Mouse (Mus musculus) intestine, embryonic 16.5 days (tissue): ENCODE results near the gene Klhl33. TPM values are rescaled to one million over a fixed set of nuclear protein-coding genes. Genes with fewer than 3 reads are reported as not detected.
A peak's percentile ranks its signal among the peaks of the same experiment; 100 is the strongest.
"Not testable (repeated sequence)": the region's sequence is repeated elsewhere in the genome, so short reads cannot be mapped to it uniquely, and the experiment has no call there.

ENCODE experiments used
- ATAC-seq: fragments of 200-750 bp; cut with Nextera tagmentation; 2 replicates; pipeline ENCODE4 v1.8.0; 2017; ENCODE audit warnings: moderate TSS enrichment, moderate library complexity
- H3K27ac ChIP-seq: fragments of 300-500 bp; sonication (generic); 2 replicates; pipeline ENCODE4 v1.5.1; 2014; ENCODE audit warnings: mild to moderate bottlenecking, low read length
- H3K27me3 ChIP-seq: fragments of 300-500 bp; sonication (generic); replicated peaks from 2 replicates; pipeline ENCODE4 v1.6.1; 2014; ENCODE audit warnings: low read length, control low read depth, mixed read lengths; ENCODE audit not compliant: control insufficient read depth, insufficient read depth
- H3K36me3 ChIP-seq: fragments of 300-500 bp; sonication (generic); 2 replicates; pipeline ENCODE4 v1.6.1; 2014; ENCODE audit warnings: low read length, control low read depth; ENCODE audit not compliant: control insufficient read depth, insufficient read depth
- H3K4me1 ChIP-seq: fragments of 300-500 bp; sonication (generic); 2 replicates; pipeline ENCODE4 v1.6.1; 2014; ENCODE audit warnings: low read length, control low read depth, mixed read lengths; ENCODE audit not compliant: control insufficient read depth, insufficient read depth
- H3K4me2 ChIP-seq: fragments of 300-500 bp; sonication (generic); 2 replicates; pipeline ENCODE4 v1.6.1; 2014; ENCODE audit warnings: low read depth, low read length, control low read depth
- H3K4me3 ChIP-seq: fragments of 300-500 bp; sonication (generic); 2 replicates; pipeline ENCODE4 v1.5.1; 2014; ENCODE audit warnings: mild to moderate bottlenecking, low read length
- H3K9ac ChIP-seq: fragments of 300-500 bp; sonication (generic); 2 replicates; pipeline ENCODE4 v1.6.1; 2014; ENCODE audit warnings: low read depth, low read length
- H3K9me3 ChIP-seq: fragments of 300-500 bp; sonication (generic); 2 replicates; pipeline ENCODE4 v1.6.1; 2016; ENCODE audit warnings: low read length, control low read depth; ENCODE audit not compliant: control insufficient read depth
- WGBS: fragments of 180-500 bp; shearing (Covaris S2); extraction: QIAGEN DNeasy Blood & Tissue Kit; methylation state at CpG from one replicate; pipeline ENCODE4 v1.1.7; 2014; 5-methylcytosine and 5-hydroxymethylcytosine counted together
- polyA plus RNA-seq: library from polyadenylated mRNA; unstranded; fragments of >200 nt; fragmentation: Nextera tagmentation; extraction: Ambion mirVana; gene quantifications from 2 replicates; pipeline ENCODE4 v1.2.1, GENCODE M21; 2015

Gene Klhl33
- polyA plus RNA-seq, 1 experiment from 2014 or later = 0.23 TPM

DNA sequence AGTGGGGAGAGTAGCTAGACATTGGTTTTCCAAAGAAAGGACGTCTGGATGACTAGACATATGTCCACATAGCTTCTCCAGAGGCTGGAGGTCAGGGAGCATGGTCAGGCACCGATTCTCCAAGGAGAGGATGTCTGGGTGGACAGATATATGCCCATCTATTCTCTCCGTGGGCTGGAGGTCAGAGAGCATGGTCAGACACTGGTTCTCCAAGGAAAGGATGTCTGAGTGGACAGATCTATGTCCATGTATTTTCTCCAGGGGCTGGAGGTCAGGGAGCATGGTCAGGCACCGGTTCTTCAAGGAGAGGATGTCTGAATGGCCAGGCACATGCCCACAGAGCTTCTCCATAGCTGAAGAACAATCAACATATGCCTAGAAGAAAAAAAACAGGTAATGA lies 29.1 kb downstream of the Klhl33 start:
- 75% methylated on average over 4 of the region's 4 CpGs for WGBS
- H3K27ac ChIP-seq = no peak overlapping the region

DNA sequence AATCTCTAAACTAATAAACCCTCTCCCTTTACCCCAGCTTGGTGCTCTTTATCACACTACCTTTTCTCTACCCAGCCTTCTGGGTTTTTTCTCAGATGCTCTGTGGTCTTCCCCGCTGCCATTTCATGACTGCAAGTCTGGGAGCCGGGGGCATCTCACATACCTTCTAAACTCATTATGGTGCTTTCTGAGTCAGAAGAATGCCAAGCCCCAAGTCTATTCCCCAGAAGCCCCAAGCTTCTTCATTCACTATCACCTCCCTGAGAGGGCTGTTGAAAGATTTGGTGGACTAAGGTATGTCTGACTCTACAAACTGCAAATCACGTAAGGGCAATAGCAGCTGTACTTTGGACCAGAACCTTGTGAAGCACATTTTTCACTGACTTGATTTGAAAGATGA lies 30.3 kb downstream of the Klhl33 start:
- H3K27me3 ChIP-seq = no peaks in the 10 kb centered on the region
- H3K27ac ChIP-seq = no peak overlapping the region
- WGBS = 87% methylated on average over 3 of the region's 3 CpGs
- 0 out of 2 replicates have a peak, but pooled peaks cover 5% of the 10 kb centered on the region for H3K36me3 ChIP-seq
- no peaks in the 10 kb centered on the region for H3K9me3 ChIP-seq
- H3K4me2 ChIP-seq = no peak overlapping the region
- H3K9ac ChIP-seq = no peak overlapping the region
- no peaks in the 10 kb centered on the region for H3K4me1 ChIP-seq
- no peak overlapping the region for H3K4me3 ChIP-seq
- no peak for ATAC-seq

More for the DNA sequence above, 29.1 kb downstream of the Klhl33 start:
- Histone ChIP-seq H3K36me3 (0 out of 2 replicates have a peak, but pooled peaks cover 5% of the 10 kb centered on the region), H3K4me1 (no peaks in the 10 kb centered on the region), H3K4me3 (no peak overlapping the region), H3K4me2 (no peak overlapping the region), H3K9ac (no peak overlapping the region), H3K27me3 (no peaks in the 10 kb centered on the region), H3K9me3 (no peaks in the 10 kb centered on the region)
- ATAC-seq = no peak

DNA sequence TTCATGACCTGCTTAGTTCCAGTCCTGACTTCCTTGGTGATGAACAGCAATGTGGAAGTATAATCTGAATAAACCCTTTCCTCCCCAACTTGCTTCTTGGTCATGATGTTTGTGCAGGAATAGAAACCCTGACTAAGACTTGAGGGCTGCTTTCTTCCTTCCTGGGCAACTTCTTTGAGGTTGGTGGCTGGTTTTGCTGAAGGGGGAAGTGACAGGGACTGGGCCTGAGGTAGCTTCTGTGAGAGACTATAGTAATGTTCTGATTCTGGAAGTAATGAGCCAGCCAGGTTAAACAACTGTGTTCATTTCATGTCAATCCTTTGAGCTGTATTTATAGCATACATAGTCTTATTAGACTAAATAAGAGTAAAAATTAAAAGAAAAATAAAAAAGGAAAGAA lies 32.3 kb downstream of the Klhl33 start:
- not testable (repeated sequence) for H3K9me3 ChIP-seq, H3K4me3 ChIP-seq, ATAC-seq, H3K4me1 ChIP-seq, H3K27ac ChIP-seq, H3K36me3 ChIP-seq, H3K9ac ChIP-seq, H3K4me2 ChIP-seq, H3K27me3 ChIP-seq

DNA sequence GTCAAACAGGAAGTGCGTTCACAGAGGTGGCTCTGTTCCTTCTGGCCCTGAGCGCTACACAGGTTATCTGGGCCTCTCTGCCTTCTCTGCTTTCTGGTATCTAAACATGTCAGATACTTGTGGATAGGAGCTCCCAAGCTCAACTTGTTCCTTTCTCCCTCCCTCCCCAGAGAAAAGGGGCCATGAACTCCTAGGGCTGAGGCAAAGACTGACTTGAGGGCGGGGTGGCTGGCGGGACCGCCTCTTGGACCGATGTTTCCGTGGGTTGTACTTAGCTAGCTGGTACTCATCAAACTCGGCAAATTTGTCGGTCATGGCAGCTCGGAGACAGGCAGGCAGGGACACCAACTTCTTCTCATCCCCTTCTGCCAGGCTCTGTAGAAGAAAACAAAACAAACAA lies 34.7 kb downstream of the Klhl33 start:
- WGBS = 90% methylated on average over 10 of the region's 10 CpGs
- Histone ChIP-seq H3K9me3 (no peaks in the 10 kb centered on the region), H3K4me1 (no peaks in the 10 kb centered on the region), H3K4me3 (no peak overlapping the region), H3K4me2 (no peak overlapping the region), H3K36me3 (peaks cover 8% of the 10 kb centered on the region), H3K9ac (no peak overlapping the region), H3K27ac (no peak overlapping the region), H3K27me3 (no peaks in the 10 kb centered on the region)
- no peak for ATAC-seq

DNA sequence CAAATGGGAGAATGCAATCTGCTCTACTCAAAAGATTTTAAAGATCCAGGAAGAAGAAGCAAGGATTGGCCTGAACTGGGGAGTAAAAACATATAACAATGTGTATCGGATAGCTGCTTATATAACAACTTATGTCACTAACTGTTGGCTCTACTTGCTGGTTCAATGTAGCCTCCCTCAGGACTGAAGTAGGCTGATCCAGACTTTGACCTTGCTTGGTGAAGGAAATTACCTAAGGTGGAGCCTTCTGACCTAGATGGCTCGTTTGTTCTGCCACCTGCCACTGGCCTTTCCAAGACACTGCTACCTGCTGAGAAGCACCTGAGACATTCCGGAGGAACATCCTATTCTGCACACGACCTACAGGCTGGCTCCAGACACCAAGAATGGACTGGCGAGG lies 41.5 kb downstream of the Klhl33 start:
- peak; percentile 72 for ATAC-seq
- Histone ChIP-seq H3K9ac (no peak overlapping the region), H3K4me1 (no peaks in the 10 kb centered on the region), H3K9me3 (no peaks in the 10 kb centered on the region), H3K36me3 (peaks cover 6% of the 10 kb centered on the region), H3K4me3 (no peak overlapping the region), H3K27ac (no peak overlapping the region), H3K27me3 (no peaks in the 10 kb centered on the region), H3K4me2 (no peak overlapping the region)
- 72% methylated on average over 5 of the region's 5 CpGs for WGBS

Other genes starting within 250 kb of the Klhl33 start
- not detected in 2 replicates for gene Olfr747, start 204.3 kb downstream of the Klhl33 start, polyA plus RNA-seq
- gene Olfr748, start 190.1 kb downstream of the Klhl33 start, polyA plus RNA-seq = not detected in 2 replicates
- not detected in 2 replicates for gene Olfr749, start 152.4 kb downstream of the Klhl33 start, polyA plus RNA-seq
- gene Ttc5, start 112.0 kb downstream of the Klhl33 start, polyA plus RNA-seq = 52.6 and 60.4 TPM in 2 replicates
- gene Ccnb1ip1, start 89.8 kb downstream of the Klhl33 start, polyA plus RNA-seq = not detected in 2 replicates
- gene Parp2, start 89.7 kb downstream of the Klhl33 start, polyA plus RNA-seq = 56.4 and 60.6 TPM in 2 replicates
- gene Tep1, start 26.9 kb downstream of the Klhl33 start, polyA plus RNA-seq = 12.6 and 16.0 TPM in 2 replicates
- gene Osgep, start 27.4 kb upstream of the Klhl33 start, polyA plus RNA-seq = 131 and 133 TPM in 2 replicates
- gene Apex1, start 27.5 kb upstream of the Klhl33 start, polyA plus RNA-seq = 208 and 232 TPM in 2 replicates
- gene Pip4p1, start 33.3 kb upstream of the Klhl33 start, polyA plus RNA-seq = 58.0 and 67.0 TPM in 2 replicates
- 111 and 116 TPM in 2 replicates for gene Pnp, start 33.6 kb upstream of the Klhl33 start, polyA plus RNA-seq
- not detected in 2 replicates for gene Gm49342, start 47.0 kb upstream of the Klhl33 start, polyA plus RNA-seq
- gene Pnp2, start 58.5 kb upstream of the Klhl33 start, polyA plus RNA-seq = 3.7 and 5.3 TPM in 2 replicates
- gene Rnase10, start 110.2 kb upstream of the Klhl33 start, polyA plus RNA-seq = 0.20 and 0.29 TPM in 2 replicates
- gene Rnase9, start 144.4 kb upstream of the Klhl33 start, polyA plus RNA-seq = not detected in 2 replicates
- not detected in 2 replicates for gene Rnase11, start 152.7 kb upstream of the Klhl33 start, polyA plus RNA-seq
- 0.37 and 0.54 TPM in 2 replicates for gene Rnase12, start 160.2 kb upstream of the Klhl33 start, polyA plus RNA-seq
- not detected in 2 replicates for gene Olfr750, start 176.9 kb upstream of the Klhl33 start, polyA plus RNA-seq
- 288 and 336 TPM in 2 replicates for gene Rnase4, start 193.6 kb upstream of the Klhl33 start, polyA plus RNA-seq
- 76.1 and 85.7 TPM in 2 replicates for gene Ang, start 193.6 kb upstream of the Klhl33 start, polyA plus RNA-seq
- not detected in 2 replicates for gene Eddm3b, start 216.9 kb upstream of the Klhl33 start, polyA plus RNA-seq
- 1.5 and 1.6 TPM in 2 replicates for gene Rnase6, start 226.4 kb upstream of the Klhl33 start, polyA plus RNA-seq
- gene Rnase1, start 249.3 kb upstream of the Klhl33 start, polyA plus RNA-seq = 107 and 192 TPM in 2 replicates